Mouse (Mus musculus) ES-Bruce4 (cell line): Measurements from ENCODE around the gene Spns2.

ENCODE experiments used
- CTCF ChIP-seq: IDR thresholded peaks from one replicate; pipeline ENCODE4 v1.8.1; 2011; ENCODE audit warnings: low read depth, low read length
- POLR2A ChIP-seq: IDR thresholded peaks from one replicate; pipeline ENCODE4 v1.8.1; 2011; ENCODE audit warnings: low read length; ENCODE audit not compliant: insufficient read depth

GRCm38 (mm10) chr11:72425201-72425600, 64.5 kb downstream of the Spns2 start:
- TF ChIP-seq POLR2A (no peak), CTCF (no peak)
